Mouse (Mus musculus): ENCODE data around the gene Lztr1. TPM values are rescaled to one million over a fixed set of nuclear protein-coding genes. Genes with fewer than 3 reads are reported as not detected.

Lztr1 gene
- polyA plus RNA-seq, 1 experiment: 201 TPM

DNA sequence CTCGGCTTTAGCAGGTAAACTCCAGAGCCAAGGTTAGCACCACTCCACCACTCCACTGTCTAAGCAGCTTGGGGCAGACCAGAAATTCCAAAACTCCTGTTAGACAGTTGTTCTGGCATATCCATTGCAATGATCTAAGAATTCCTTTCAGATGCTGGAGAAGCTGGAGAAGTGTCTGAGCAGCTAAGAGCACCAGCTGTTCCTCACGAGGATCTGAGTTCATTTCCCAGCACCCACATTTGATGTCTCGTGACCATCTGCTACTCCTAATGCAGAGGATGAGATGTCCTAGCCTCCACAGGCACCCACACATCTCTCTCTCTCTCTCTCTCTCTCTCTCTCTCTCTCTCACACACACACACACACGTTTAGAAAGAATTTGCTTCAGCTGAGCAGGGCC, 48.4 kb downstream of the Lztr1 start:
- no peak for DNase-seq (ENCODE audit: low read depth)

- no peak for DNase-seq (ENCODE audit: low read depth)
Observed at GRCm38 (mm10) chr16:17557947-17558480, 49.5 kb downstream of the Lztr1 start.

GRCm38 (mm10) chr16:17558811-17559210, 50.3 kb downstream of the Lztr1 start:
- DNase-seq (ENCODE audit: low read depth): no peak

- DNase-seq (ENCODE audit: low read depth): no peak
Observed at GRCm38 (mm10) chr16:17559396-17560027, 51.0 kb downstream of the Lztr1 start.

- DNase-seq (ENCODE audit: low read depth): no peak
Observed at GRCm38 (mm10) chr16:17561128-17561750, 52.8 kb downstream of the Lztr1 start, which contains the start of gene Lrrc74b. TSS of gene Lrrc74b (minus strand) at chr16:17561247.

- no peak for DNase-seq (ENCODE audit: low read depth)
Observed at GRCm38 (mm10) chr16:17561751-17562208, 53.3 kb downstream of the Lztr1 start, which contains the start of gene P2rx6. TSS of gene P2rx6 (plus strand) at chr16:17561885.

GRCm38 (mm10) chr16:17563580-17563979, 55.1 kb downstream of the Lztr1 start:
- no peak for DNase-seq (ENCODE audit: low read depth)

DNA sequence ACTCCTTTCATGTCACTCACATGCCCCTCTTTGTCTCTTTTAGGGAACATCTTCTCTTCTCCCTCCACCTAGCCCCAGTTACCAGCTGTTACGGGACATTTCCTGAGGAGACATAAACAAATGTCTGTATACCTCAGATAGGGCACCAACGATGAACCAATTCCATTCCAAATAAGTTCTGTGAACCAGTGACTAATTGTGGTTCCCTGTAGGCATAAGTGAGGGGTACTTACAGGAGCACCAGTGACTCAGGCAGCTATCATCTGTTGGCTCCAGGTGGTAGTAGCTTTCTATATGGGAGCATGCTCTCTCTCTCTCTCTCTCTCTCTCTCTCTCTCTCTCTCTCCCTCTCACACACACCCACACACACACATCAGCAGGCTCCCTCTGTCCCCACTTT, 55.7 kb downstream of the Lztr1 start:
- no peak for DNase-seq (ENCODE audit: low read depth)

DNA sequence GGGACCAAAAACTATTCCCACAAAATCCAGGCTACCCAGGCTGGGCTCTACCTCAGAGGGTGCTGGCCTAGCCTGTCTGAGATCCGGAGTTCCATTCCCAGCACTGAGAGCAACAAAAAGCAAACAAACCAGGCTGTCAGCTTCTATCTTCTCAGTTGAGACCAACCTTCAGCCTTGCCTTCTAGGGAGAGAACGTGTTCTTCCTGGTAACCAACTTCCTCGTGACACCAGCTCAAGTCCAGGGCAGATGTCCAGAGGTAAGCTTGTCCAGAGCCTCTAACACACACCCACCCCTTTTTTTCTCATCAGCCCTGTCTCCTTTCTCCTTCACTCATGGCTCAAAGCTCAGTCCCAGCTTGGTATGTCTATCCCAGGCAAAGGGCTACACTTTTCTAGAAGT, 56.3 kb downstream of the Lztr1 start:
- no peak for DNase-seq (ENCODE audit: low read depth)

GRCm38 (mm10) chr16:17566186-17566585, 57.7 kb downstream of the Lztr1 start:
- DNase-seq (ENCODE audit: low read depth): no peak

Other genes starting within 250 kb of the Lztr1 start
- 15.6 and 23.2 TPM in 2 replicates for gene Tmem191c, start 232.6 kb upstream of the Lztr1 start, polyA plus RNA-seq (2012; rRNA removed)
- 0.12 and 0.18 TPM in 2 replicates for gene Serpind1, start 177.3 kb upstream of the Lztr1 start, polyA plus RNA-seq (2012; rRNA removed)
- 7.1 and 9.6 TPM in 2 replicates for gene Snap29, start 102.7 kb upstream of the Lztr1 start, polyA plus RNA-seq (2012; rRNA removed)
- gene Pi4ka, start 102.4 kb upstream of the Lztr1 start, polyA plus RNA-seq (2012; rRNA removed): 69.0 and 77.6 TPM in 2 replicates
- 28.0 and 28.5 TPM in 2 replicates for gene Crkl, start 56.7 kb upstream of the Lztr1 start, polyA plus RNA-seq (2012; rRNA removed)
- 1.9 and 3.3 TPM in 2 replicates for gene Aifm3, start 19.1 kb upstream of the Lztr1 start, polyA plus RNA-seq (2012; rRNA removed)
- gene Thap7, start 22.4 kb downstream of the Lztr1 start, polyA plus RNA-seq (2012; rRNA removed): 79.7 and 91.9 TPM in 2 replicates
- gene Lrrc74b, start 52.6 kb downstream of the Lztr1 start, polyA plus RNA-seq (2012; rRNA removed): 8.6 and 12.0 TPM in 2 replicates
- 6.8 and 9.0 TPM in 2 replicates for gene P2rx6, start 53.2 kb downstream of the Lztr1 start, polyA plus RNA-seq (2012; rRNA removed)
- 214 and 332 TPM in 2 replicates for gene Slc7a4, start 74.5 kb downstream of the Lztr1 start, polyA plus RNA-seq (2012; rRNA removed)
- 52.4 and 69.2 TPM in 2 replicates for gene Smpd4, start 110.7 kb downstream of the Lztr1 start, polyA plus RNA-seq (2012; rRNA removed)
- 15.7 and 23.9 TPM in 2 replicates for gene Ccdc74a, start 137.8 kb downstream of the Lztr1 start, polyA plus RNA-seq (2012; rRNA removed)
- gene Med15, start 224.2 kb downstream of the Lztr1 start, polyA plus RNA-seq (2012; rRNA removed): 79.6 and 82.6 TPM in 2 replicates

Measured in gonadal fat pad, adult 2 months (tissue).